Mouse (Mus musculus) heart, postnatal 36 days (tissue): ENCODE data around the gene Mybph. TPM values are rescaled to one million over a fixed set of nuclear protein-coding genes. Genes with fewer than 3 reads are reported as not detected.

Source experiments
- DNase-seq, 2 experiments: peaks; one replicate each; pipeline ENCODE4 v3.0.0; 2021 to 2022
- intact Hi-C: fragments of 180-260 bp; cut with DNase I; formaldehyde crosslinking; loops from one replicate; pipeline ENCODE4 v1.15.1; 2025
- total RNA-seq, 2 experiments: library from RNA; stranded (reverse); gene quantifications; 2 replicates each; pipeline ENCODE4 v1.2.3; 2021

Gene Mybph
- not detected for total RNA-seq

GRCm38 (mm10) chr1:134193126-134193525, at the start of gene Mybph:
TSS of gene Mybph (plus strand) at chr1:134193448.
- DNase-seq = no peak
- intact Hi-C loops = no loop called here

DNA sequence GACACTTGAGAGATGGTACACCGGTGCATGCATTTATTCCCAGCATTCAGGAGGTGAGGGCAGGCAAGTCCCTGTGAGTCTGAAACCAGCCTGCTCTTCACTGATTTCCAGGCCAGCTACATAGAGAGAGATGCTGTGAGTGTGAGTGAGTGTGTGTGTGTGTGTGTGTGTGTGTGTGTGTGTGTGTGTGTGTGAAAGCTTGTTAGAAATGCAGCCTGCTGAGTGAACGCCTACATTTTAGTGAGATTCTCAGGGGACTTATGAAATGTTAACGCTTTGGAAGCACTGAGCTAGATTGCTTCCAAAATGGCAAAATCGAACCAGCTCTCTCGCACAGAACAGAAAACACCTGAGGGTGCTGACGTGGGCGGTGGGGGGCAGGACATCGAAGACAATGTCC, 47.2 kb upstream of the Mybph start:
- no peak for DNase-seq
- intact Hi-C loops = no loop called here

DNA sequence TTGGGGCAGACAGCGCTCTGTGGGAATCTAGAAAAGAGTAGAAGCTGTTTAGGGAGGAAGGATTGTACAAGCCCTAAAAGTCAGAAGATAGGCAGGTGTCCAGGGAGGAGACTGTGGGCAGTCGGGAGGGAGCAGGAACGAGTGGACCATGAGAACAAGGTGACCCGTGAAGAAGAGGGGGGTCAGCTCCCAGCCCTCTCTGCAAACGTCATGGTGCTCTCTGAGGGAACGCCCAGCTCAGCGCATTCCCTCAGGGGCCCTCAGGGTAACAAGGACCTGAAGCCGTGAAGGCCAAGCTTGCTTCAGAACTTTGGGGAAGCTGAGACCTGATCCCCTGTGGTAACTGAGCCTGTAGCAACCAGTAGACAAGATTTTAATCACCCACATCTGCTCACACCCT, 43.2 kb upstream of the Mybph start:
- DNase-seq = no peak
- intact Hi-C loops = loop anchor here (2.0 kb wide), 2 partner anchors 47 to 173 kb away; no protein-coding TSS in a partner anchor

- intact Hi-C loops = loop anchor here (1.0 to 2.0 kb wide), 4 partner anchors 46 to 182 kb away; partner anchors contain the start of gene Ppfia4
- DNase-seq = no peak
Measured at GRCm38 (mm10) chr1:134150745-134151144, 42.5 kb upstream of the Mybph start.

DNA sequence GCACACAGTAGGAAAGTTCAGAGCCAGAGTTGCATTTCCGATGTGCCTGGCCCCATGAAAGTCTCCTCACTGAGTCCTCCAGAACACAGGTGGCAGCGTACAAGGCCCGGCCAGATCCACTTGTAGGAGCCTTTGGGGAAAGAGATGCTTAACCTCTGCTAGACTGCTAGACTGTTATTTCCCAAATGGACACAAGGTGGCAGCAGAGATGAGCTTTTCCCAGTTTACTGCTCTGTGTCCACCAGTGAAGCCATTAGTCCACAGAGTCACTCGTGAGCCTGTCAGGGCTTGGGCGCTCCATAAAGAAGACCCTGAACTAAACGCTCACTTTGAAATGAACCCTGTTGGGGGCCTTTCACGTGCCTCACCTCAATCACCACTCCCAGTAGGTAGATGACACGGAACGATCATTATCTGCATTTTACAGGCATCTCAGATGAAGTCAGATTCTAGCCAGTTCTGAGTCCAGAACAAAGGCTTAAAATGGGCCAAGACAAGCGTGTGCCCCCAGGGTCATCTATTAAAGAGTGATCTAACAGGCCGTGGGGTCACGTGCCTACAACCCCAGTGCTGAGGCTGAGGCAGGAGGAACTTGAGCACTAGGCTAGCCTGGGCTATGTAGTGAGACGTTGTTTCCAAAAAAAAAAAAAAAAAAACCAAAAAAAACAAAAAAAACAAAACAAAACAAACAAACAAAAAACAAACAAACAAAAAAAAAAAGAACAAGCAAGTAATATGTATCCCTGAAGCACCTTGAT, 41.4 kb upstream of the Mybph start:
- DNase-seq = peak; percentile 81 to 85
- intact Hi-C loops = loop anchor here (1.0 to 2.0 kb wide), 4 partner anchors 45 to 180 kb away; partner anchors contain the start of gene Ppfia4

DNA sequence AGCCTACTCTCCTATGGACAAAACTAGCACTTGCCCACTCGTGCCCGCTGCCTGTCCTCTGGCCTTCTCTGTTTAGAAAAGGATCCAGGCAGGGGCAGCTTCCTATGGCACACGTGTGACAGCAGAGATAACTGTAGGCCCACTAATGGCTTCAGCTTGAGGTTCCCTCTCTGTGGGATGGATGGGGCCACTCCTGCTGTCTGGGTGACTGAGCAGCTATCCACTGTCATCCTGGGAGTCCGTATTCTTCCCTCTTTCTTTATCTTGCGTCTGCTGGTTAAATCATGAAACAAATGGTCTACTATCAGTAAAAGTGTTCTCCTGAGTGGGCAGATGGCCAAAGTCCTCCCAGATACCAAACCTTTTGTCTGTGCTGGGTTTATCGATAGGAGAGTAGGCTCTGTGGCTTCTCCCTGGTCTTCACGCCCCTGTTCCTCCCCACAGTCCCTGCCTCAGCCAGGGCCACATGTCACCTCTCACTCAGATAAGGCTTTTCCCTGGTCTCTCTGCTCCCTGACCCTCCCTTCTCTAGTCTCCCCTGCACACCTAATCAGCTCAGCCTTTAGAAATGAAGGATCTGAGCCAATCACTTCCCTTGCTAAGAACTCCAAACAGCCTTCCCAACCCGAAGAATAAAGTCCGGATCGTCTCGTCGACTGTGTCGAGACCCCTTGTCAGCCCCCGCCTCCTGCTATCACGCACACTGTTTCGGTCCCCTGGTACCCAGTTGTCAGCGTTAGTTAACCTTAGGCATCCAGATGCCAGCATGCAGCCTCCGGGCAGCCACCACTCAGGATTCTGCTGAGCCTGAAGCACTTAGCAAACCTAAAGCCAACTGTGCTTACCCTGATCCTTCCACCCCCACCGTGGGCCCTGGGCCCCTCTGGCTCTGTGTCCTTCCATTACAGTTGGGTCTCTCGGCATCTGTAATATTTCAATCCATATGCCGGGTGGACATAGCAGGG, 40.3 kb upstream of the Mybph start:
- no peak for DNase-seq
- intact Hi-C loops = no loop called here

DNA sequence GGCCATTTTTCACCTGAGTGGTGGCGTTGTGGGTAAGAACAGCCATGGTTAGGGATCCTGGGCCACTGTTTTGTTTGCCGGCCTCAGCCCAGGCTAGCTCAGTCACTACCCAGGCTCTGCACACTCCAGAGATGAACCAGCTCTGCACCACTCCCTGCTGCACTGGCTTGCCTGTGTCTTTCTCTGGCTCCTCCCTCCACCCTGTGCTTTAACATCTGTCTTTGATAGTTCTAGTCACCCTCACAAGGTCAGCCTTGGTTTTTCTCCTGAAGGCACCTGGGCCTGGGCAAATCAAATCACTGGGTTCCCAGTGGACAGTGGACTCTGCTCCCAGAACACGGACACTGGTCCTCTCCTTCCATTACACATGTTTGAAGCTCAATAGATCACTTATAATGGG, 39.1 kb upstream of the Mybph start:
- intact Hi-C loops = no loop called here
- no peak for DNase-seq

DNA sequence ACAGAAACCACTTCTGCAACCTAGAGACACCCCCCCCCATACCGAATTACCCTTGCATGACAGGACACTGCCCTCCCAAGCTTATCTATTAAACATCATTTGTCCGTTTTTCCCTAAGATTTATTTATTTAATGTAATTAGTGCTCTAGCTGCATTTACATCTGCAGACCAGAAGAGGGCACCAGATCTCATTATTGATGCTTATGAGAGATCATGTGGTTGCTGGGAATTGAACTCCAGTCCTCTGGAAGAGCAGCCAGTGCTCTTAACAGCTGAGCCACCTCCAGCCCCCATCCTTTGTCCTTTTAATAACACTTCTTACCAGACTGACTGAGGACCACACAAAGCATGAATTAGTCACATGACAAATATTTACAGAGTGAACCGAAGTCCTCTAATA, 38.6 kb upstream of the Mybph start:
- DNase-seq = no peak
- intact Hi-C loops = no loop called here

DNA sequence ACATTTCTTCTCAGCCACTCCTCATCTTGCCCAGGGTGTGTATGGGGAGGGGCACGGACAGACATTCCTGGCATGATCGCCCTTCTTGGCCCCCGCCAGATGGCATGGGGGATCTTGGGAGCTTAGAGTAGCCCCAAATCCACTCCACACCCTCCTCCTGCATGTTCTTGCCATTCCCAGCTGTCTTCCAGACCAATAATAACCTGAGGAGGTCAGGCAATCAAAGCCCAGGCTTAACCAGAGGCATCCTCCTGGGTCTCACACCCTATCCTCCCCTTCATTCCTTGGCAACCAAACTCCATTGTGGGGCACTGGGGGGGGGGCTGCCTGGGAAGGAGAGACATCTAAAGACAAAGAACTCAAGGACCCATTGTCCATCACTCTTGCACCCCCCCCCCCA, 32.8 kb upstream of the Mybph start:
- intact Hi-C loops = no loop called here

DNA sequence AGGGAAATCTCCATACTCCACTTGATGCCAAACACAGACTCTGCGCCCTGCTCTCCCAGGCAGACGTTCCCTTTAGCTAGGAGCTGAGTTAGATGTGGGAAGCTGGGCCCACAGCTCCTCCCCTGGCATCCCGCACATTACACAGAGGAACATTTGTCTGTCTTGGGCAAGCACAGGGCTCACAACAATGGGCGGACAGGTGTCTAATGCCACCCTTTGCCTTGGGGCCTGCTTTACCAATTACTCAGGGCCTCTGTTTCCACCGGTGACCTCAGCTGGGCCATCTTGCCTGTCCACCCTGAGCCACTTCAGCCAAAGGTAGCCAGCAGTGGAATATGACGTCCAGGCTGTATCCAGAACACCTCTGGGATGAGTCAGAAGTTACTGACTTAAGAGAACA, 31.8 kb upstream of the Mybph start:
- DNase-seq = no peak
- intact Hi-C loops = no loop called here

More for the DNA sequence above, 32.8 kb upstream of the Mybph start:
- no peak for DNase-seq

DNA sequence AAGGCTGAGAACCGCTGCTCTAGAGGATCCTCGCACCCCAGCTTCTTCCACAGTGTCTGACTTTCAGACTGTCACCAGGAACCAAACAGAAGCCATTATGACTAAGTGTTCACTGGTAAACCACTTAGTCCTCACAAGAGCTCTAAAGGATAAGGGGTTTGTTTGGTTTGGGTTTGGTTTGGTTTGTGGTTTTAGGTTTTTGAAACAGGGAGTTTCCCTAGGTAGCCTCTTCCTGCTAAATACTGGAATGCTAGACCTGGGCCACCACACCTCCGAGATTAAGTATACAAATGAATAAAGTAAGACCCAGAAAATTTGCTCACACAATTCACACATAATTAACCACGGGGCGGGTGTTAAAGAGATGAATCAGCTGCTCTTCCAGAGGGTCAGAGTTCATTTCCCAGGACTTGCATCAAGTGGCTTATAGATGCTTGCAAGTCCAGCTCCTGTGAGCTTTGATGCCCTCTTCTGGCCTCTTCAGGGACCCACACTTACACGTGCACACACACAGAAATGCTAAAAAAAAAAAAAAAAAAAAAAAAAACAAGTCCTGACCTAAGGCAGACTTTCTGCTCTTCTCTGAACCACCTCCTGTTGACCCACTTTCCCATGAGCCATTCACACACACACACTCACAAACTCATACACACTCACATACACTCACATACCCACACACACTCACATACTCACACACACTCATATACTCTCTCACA, 30.6 kb upstream of the Mybph start:
- no peak for DNase-seq
- intact Hi-C loops = no loop called here

DNA sequence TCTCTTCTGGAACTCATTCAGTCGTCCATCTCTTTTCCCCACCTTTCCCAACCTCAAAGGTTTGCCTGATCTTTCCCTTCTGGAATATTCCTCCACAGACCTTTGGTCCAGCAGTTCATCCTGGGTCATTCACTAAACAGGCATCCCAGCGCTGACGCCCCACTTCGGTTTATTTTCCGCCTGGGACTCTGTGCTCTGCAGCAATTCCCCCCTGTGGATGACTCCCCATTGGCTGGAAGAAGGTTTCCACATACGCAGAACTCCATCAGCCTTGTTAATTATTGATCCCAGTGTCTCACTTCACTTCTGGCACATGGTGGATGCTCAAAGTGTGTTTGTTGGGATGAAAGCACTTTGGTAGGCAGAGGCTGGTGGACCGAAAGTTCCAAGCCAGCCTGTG, 29.8 kb upstream of the Mybph start:
- no peak for DNase-seq
- intact Hi-C loops = no loop called here

GRCm38 (mm10) chr1:134164454-134164853, 28.8 kb upstream of the Mybph start:
- no peak for DNase-seq
- intact Hi-C loops = no loop called here

GRCm38 (mm10) chr1:134166547-134166946, 26.7 kb upstream of the Mybph start:
- intact Hi-C loops = no loop called here

DNA sequence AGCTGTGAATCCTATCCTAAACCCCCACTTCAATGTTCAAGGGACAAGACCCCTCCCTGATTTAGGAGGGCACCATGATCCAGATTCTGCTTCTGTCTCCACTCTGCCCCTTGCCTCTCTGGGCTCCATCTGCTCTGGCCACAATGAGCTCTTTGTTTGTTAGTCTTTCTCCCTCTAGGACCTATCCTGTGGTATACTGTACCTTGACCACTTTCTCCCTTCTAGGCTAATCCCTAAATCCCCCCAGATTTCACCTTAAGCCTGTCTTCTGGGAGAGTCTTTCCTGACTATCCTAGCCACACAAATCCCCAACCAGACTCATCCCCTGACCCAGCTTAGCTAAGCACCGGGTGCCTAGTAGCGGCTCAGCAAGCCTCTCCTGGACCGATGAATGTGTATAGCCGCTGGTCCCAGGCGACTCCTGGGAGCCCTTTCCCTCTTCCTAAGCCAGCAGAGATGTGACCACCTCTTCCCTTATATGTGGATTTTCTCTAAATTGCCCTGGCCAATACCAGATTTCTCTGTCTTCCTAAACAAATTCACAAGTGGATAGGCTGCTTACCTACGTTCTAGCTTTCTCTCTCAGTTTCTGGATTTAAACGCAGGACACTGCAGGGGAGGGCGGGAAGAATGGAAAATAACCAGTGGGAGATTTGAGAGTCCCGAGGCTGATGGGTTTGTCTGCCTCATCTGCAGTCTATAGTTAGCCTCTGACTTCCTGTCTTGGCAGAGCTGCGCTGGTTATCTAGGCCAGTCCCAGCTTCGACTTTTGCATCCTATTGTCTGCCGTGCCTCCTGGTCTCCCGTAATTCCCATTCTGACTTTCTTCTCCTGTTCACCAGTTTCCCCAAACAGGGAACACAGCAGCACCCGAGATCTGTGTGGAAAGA, 25.6 kb upstream of the Mybph start:
- peak; percentile 18 to 25 for DNase-seq
- intact Hi-C loops = no loop called here

More at GRCm38 (mm10) chr1:134166547-134166946, 26.7 kb upstream of the Mybph start:
- no peak for DNase-seq

DNA sequence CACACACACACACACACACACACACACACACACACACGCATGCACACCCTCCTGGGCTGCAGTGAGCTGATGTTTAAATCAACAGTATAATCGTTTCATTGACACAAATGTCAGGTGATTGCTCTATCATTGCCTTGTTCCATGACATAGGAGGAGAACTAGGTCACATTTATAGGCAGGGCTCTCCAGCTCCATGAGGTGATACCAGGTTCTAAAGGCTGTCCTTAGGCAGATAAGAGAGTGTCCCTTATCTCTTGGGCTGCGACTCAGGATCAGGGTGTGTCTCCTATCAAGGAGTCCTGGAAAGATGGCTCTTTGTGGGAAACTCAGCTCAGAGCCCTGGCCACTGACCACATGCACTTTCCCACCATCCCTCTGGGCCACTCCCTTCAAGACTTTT, 24.7 kb upstream of the Mybph start:
- intact Hi-C loops = no loop called here
- no peak for DNase-seq

- DNase-seq = no peak
- intact Hi-C loops = no loop called here
Measured at GRCm38 (mm10) chr1:134168985-134169697, 24.1 kb upstream of the Mybph start.

- intact Hi-C loops = no loop called here
- no peak for DNase-seq
Measured at GRCm38 (mm10) chr1:134173081-134173480, 20.2 kb upstream of the Mybph start.

DNA sequence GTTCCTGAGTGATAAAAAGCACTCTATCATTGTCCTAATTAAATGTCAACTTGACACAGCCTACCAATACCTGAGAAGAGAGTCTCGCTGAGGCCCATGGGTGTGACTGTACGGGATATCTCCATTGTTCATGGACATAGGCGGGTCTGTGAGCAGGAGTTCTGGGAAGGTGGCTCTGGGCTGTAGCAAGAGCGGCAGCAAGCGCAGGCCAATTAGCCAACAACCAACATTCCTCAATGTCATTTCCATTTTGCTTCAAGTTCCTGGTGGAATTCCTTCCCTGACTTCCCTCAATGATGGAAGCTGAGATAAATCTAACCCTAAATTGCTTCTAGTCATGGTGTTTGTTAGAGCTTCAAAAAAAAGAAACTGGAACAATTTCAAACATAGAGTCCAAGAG, 15.3 kb upstream of the Mybph start:
- no peak for DNase-seq
- intact Hi-C loops = no loop called here
